Mouse (Mus musculus): ENCODE measurements around the gene Rplp0.
"Not testable (repeated sequence)": the region's sequence is repeated elsewhere in the genome, so short reads cannot be mapped to it uniquely, and the experiment has no call there.

The Rplp0 gene

GRCm38 (mm10) chr5:115551386-115551785 lies 7.9 kb upstream of the Rplp0 start:
- DNase-seq (ENCODE audit: low spot score): no peak

- DNase-seq (ENCODE audit: low spot score): no peak
Measured at GRCm38 (mm10) chr5:115551799-115552198, 7.5 kb upstream of the Rplp0 start.

DNA sequence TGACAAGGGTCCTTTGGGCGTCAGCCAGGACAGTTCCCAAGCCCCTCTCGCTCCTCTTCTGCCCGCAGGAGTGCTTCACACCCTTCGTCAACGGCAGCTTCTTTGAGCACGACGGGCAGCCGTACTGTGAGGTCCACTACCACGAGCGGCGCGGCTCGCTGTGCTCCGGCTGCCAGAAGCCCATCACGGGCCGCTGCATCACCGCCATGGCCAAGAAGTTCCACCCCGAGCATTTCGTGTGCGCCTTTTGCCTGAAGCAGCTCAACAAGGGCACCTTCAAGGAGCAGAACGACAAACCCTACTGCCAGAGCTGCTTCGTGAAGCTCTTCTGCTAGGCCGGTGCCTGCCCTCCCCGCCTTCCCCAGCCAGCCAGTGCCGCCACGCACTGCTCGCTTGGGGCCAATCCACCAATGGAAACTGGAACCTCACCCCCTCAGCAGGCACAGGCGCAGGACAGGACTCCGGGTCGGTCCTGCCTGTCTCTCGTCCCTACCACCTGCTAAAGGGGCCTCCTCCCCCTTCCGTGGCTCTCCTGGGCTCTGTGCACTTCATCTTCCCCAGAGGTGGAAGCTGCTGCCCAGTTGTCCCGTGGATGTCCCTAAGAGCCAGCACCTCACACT lies 5.4 kb upstream of the Rplp0 start:
- DNase-seq (ENCODE audit: low spot score): no peak

DNA sequence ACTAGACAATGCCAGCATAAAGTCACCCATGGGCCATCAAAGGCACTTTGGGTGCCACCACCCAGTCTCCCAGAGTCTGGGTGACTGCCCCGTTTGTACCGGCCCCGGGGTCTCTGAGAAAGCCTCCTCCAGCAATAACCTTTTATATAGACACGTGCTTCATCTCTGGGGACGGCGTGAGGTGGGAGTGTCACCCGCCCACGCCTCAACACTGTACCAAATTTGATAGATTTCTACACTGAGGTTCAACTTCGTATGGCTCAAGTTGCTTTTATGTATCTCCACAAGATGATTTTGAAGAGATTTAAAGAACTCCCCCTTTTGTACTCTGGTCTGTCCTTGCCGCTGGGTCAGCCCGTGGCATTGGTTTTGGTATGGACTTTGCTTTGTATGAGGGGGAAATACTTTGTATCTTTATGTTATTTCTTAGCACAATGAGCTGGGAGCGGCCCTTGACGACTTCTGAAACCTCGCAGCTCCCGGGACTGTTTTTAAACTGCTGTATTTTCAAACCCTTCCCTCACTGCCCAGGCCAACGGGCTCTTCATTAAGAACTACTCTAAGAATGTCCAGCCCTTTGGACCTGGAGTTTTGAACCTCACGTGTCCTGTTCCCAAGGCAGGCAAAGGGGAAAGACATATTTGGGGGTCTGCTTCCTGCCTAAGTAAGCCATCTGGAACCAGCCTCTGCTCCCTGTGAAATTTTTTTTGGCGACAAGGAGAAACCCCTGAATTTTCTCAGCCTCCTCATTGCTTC lies 4.6 kb upstream of the Rplp0 start:
- no peak for DNase-seq (ENCODE audit: low spot score)

GRCm38 (mm10) chr5:115556217-115556616 lies 3.0 kb upstream of the Rplp0 start:
- DNase-seq (ENCODE audit: low spot score): peak; percentile 60

DNA sequence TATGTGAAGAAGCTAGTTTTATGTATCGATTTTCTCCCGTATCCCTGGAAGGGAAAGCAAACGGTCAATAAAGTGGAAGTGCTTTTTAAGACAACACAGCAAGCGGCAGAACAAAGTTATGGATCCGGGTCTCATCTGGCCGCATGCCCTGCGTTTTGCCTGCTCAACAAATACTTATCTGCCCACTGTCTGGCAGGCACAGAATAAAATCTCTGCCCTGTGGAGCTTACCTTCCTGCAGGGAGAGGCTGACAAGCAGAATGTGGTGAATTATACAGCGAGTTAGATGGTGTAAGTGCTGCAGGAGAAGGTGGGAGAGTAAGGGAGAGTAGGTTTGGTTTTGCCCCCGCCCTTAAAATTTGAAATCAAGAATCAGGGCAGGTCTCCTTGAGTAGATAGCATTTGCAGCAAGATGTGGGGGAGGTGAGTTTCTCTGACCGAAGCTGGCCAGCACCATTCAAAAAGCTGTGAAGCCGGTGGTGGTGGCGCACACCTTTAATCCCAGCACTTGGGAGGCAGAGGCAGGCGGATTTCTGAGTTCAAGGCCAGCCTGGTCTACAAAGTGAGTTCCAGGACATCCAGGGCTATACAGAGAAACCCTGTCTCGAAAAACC lies 979 bp upstream of the Rplp0 start:
- DNase-seq (ENCODE audit: low spot score): no peak

DNA sequence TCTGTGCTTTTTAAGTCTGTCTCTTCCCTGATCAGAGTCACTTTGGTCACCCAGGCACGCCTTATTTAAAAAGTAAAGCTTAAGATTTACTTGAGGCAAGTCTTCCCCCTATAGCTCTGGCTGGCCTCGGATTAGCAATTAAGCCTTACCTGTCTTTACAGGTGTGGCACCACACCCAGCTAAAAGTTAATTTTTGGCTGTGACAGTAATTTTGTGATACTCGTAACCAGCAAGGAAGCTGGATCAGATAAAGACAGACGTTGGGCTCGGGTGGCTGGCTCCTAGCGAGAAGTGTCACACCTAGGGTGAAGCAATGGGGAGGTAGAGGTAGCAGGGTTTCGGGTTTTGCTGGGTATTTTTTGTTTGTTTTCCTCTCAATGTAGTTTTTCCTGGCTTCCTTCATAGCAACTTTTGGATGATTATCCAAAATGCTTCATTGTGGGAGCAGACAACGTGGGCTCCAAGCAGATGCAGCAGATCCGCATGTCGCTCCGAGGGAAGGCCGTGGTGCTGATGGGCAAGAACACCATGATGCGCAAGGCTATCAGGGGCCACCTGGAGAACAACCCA lies 1.2 kb downstream of the Rplp0 start:
- no peak for DNase-seq (ENCODE audit: low spot score)

DNA sequence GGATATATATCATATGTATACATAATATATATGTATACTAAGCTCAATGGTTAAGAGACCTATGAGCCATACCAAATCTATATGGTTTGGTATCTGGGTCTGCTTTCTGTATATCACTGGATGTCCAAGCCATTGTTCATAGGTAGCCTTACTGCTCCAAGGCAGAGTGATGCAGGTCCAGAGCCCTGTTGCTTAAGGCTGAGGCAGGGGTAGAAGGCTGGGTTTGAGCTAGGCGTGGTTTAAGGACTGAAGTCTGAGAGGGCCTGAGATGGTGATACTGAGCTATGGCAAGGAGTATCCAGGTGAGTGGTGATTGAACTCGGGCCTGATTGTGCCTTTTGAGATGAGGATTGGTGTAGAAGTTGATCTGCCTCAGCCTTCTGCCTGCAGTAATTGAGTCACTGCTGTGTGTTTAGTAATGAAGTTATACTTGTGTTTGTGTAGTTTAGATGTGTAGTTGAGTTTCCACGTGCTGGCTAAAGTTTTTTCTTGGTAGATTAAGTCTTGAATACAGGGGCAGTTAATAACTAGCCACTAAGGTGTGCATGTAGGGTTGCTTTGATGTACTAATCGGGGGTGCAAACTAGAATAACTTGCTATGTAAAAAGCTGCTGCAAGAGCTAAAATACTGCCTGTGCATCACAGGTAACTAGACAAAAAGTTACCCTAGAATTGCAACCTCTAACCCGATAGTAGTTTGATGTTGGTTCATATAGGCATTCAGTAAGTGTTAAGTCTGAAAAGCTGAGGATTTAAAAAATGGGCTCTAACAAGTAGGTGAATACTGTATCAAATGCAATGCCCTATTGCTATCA lies 4.7 kb downstream of the Rplp0 start:
- DNase-seq (ENCODE audit: low spot score): no peak

DNA sequence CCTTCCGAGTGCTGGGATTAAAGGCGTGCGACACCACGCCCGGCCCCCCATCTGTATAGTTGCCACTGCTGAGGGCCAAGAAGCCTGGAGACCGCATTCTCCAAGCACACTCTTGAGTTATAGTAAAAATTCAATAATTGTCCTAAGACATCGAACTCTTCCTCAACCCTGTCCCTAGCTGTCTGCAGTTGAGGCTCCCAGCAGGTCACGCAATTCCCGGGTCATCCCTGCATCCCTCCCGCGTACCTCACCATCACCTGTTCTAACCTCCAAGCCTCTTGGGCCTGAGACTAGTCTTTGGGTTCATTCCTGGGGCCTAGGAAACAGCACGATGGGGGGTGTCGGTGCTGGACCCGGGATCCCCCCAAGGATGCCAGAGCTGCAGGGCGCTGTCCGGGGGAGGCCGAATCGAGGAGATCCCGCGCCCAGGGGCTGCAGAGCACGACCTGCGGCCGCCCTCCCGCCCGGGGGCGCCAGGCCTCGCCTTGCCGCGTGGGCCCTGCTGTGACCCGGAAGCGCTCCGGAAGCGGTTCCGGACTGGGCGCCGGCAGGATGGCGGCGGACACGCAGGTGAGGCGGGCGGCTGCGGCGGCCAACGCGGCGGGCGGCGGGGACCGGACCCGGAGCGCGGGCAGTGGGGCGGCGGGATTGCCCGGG lies 5.6 kb downstream of the Rplp0 start, which contains the start of gene Gcn1l1:
Gene Gcn1l1, plus strand, starts transcription at position 518 of the 657 bp plus-strand sequence.
- DNase-seq (ENCODE audit: low spot score): peak; percentile 72

DNA sequence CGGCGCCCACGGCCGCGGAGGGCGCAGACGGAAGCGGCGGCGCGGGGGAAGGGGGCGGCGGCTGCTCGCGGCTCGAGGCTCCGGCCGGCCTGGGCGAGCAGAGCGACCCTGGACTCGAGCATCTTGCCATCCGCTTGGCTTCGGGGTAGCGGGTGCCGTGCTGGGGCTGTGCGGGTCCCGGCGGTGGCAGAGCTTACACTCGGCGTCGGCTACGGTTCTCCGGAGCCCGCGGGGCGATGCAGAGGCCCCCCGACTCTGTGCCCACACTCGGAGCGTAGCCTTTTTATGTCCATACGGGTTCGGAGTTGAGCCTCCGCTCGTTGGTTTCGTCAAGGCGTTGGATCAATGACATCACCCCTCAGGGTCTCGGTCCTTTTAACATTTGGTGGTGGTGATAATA lies 6.1 kb downstream of the Rplp0 start:
- no peak for DNase-seq (ENCODE audit: low spot score)

GRCm38 (mm10) chr5:115568681-115569080 lies 9.4 kb downstream of the Rplp0 start:
- DNase-seq (ENCODE audit: low spot score): no peak

GRCm38 (mm10) chr5:115569308-115569707 lies 10.0 kb downstream of the Rplp0 start:
- no peak for DNase-seq (ENCODE audit: low spot score)

GRCm38 (mm10) chr5:115569721-115570120 lies 10.5 kb downstream of the Rplp0 start:
- no peak for DNase-seq (ENCODE audit: low spot score)

DNA sequence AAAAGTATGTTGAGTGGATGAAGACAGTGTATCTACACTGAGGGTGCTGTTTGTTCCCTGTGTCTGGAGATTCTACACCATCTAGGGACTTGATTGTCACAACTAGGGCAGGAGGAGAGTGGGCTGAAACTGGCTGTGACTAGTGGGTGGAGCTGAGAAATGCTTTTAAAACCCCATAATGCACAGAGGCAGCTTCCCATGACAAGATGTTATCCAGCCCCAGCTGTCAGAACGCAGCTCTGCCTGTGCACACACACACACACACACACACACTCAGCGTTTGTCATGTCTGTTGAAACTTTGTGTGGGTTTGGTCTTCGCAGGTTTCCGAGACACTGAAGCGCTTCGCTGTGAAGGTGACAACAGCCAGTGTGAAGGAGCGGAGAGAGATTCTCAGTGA lies 11.8 kb downstream of the Rplp0 start:
- no peak for DNase-seq (ENCODE audit: low spot score)

DNA sequence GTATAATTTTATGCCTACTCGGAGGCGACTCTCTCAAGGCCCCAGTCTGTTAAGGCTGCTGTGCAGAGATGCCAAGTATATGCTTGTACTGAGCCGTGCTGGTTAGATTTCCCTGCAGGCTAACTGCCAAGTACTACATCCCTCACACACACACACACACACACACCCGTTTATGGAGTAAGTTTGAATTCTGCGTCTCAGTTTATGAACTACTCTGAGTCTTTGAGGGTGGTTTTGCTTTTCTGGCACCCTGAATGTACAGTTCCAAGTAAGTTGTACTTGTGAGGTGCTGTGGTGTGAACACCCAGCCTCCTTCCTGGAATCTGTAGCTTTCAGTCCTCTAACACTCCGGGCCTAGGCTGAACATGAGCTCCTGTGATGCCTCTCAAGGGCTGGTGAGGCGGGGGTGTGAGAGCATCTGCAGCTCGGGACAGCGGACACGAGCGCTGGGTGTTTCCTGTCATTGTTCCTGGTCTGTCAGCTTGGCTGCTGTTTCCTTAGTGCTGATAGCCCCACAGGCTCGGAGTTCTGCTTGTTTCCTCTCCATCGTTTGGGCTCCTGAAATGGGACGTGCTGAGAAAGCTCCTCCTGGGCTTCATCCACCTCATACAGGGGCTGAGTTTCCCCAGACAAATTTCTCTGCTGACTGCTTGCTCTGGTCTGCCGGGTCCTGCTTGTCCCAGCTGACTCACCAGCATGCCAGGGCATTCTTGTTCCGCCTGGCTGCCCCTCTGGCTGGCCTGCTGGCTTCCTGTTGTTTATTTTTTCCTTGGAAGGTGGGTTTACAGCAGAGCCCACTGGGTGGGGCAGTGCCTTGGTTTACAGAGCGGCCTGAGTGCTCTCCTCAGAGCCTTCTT lies 13.6 kb downstream of the Rplp0 start:
- no peak for DNase-seq (ENCODE audit: low spot score)

GRCm38 (mm10) chr5:115574992-115575391 lies 15.7 kb downstream of the Rplp0 start:
- no peak for DNase-seq (ENCODE audit: low spot score)

- DNase-seq (ENCODE audit: low spot score): not testable (repeated sequence)
Measured at GRCm38 (mm10) chr5:115577686-115578085, 18.4 kb downstream of the Rplp0 start.

- no peak for DNase-seq (ENCODE audit: low spot score)
Measured at GRCm38 (mm10) chr5:115578922-115579321, 19.7 kb downstream of the Rplp0 start.

- DNase-seq (ENCODE audit: low spot score): no peak
Measured at GRCm38 (mm10) chr5:115579363-115579762, 20.1 kb downstream of the Rplp0 start.

GRCm38 (mm10) chr5:115580229-115581001 lies 21.1 kb downstream of the Rplp0 start:
- no peak for DNase-seq (ENCODE audit: low spot score)

Measured in T-cell, adult 2 months (primary cell).